Mouse (Mus musculus) adrenal gland, postnatal 4 days (tissue): ENCODE measurements around the gene Gbp7. TPM values are rescaled to one million over a fixed set of nuclear protein-coding genes. Genes with fewer than 3 reads are reported as not detected.
"Not testable (repeated sequence)": the region's sequence is repeated elsewhere in the genome, so short reads cannot be mapped to it uniquely, and the experiment has no call there.

Experiments
- DNase-seq, 2 experiments: peaks; one replicate each; pipeline ENCODE4 v3.0.0; 2021 to 2022; ENCODE audit warnings: low spot score in 2 of 2, mixed read lengths in 2 of 2
- long read RNA-seq, 2 experiments: library from polyadenylated mRNA; stranded (forward); transcript quantifications; one replicate each; pipeline ENCODE4 v2.0.0; 2021
- total RNA-seq, 2 experiments: library from RNA; stranded (reverse); gene quantifications; 2 replicates each; pipeline ENCODE4 v1.2.3; 2021

Gbp7 gene
- total RNA-seq: 10 to 100 TPM; 11.0 to 13.1 TPM
- long read RNA-seq, experiment 1, full-length matches to known transcripts: 1 of 2 reads
- long read RNA-seq, experiment 1, partial matches to known transcripts: 0 of 2 reads
- long read RNA-seq, experiment 1, other reads (novel, unspliced or antisense): 1 of 2 reads
- long read RNA-seq, experiment 2, transcript Gbp7-202 (11 exons, 2,497 nt): major isoform, 6 of 8 reads
- long read RNA-seq, experiment 2, partial matches to known transcripts: 1 of 8 reads
- long read RNA-seq, experiment 2, other reads (novel, unspliced or antisense): 1 of 8 reads

DNA sequence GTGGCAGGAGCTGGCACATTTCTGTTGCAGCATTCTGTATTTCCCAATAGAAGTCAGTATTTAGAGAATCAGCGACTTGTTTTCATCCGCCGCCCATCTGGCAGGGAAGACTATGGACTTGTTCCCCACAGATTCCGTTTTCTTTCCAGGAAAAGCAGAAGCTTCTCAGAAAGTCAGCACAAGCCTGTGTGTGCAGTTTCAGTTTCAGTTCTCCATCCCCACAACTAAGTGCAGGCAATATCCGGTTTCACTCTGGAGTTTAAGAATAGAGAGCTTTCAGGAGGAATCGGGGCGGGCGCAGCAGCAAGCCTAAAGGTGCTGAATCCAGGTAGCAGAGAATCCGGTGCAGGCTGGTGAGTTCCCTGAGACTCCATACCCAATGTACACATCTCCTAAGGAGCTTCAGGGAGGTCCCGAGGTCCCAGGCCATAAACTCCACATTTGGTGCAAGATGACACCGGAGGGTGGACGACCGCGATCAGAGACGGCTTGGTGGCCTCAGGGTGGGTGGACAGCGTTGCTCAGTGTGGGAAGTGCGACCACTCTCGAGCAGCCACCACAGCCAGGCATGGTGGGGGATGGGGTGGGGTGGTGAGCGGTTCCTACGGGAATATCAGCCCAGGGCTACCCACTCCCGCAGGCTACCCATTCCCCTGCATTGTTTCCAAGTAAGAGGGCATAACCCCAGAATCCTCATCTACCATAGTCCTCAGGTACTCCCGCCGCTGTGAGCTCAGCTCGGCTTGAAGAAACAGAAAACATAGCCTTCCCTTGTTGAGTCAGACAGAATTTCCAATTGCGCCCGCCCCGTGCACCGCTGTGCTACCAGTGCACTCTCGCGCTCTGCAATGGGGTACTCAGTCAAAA is at the start of gene Gbp7:
Gbp7 (plus strand) TSS at position 256 of the 867 bp plus-strand sequence.
- DNase-seq: peak; percentile 3 to 10

DNA sequence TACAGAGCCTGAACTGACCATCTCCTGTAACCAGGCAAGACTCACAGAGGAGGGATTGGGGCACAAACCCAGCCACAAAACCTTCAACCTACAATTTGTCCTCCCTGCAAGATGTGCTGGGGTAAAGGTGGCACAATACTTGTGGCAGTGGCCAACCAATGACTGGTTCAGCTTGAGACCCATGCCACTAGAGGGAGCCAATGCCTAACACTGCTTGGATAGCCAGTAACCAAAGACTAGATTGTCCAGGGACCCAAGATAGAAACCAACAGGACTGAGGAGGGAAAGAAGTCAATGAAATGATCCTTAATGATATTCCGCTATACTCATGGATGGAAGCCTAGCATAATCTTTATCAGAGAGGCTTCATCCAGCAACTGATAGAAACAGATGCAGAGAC is 39.7 kb upstream of the Gbp7 start:
- DNase-seq: peak in 1 of 2 experiments; percentile 56

DNA sequence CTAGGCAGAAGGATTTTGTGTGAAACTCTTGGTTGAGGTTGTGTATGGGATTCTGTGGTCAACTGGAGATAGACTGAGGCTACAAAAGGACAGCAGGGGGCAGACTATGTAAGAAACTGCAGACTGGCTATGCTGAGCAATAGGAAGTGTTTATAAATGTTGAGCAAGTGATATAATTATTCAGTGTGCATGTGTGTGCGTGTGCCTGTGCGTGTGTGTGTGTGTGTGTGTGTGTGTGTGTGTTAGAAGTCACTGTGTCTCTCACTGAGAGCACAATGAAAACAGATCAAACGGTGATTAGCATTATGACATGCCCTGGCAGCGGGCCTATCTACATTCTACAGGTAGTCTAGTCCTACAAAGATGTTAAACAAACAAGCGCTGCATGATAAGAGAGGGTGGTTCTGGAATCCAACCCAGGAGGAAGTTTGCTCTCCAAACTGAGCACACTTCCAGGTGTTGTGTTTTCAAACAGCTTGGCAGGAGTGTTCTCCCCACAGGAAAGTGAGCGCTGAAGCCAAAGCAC is 36.5 kb upstream of the Gbp7 start, which contains the start of gene Gbp5:
Gbp5 (plus strand) TSS at position 443 of the 526 bp plus-strand sequence.
- DNase-seq: peak in 1 of 2 experiments; percentile 15

DNA sequence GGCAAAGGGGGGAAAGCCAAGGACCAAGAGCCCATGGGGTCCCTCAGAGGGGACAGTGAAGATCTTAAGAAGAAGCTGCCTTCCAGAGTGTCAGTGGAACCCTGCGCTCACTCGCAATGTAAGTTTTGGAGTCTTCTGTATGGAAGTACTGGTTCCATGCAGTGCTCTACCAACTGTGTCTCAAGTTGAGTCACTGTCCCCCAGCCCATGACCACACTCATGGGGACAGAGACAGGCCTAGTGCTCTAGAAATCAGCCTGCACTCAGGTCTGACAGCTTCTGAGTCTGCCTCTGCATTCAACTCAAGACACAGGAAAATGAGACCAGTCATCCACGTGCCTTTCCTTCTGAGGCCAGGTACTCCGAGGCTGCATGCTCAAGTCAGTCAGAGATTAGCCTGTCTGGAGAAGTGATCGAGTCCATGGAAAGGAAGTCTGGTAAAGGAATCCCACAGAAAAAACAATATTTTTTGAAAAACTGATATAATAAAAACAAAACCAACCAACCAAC is 34.9 kb upstream of the Gbp7 start:
- DNase-seq: no peak

DNA sequence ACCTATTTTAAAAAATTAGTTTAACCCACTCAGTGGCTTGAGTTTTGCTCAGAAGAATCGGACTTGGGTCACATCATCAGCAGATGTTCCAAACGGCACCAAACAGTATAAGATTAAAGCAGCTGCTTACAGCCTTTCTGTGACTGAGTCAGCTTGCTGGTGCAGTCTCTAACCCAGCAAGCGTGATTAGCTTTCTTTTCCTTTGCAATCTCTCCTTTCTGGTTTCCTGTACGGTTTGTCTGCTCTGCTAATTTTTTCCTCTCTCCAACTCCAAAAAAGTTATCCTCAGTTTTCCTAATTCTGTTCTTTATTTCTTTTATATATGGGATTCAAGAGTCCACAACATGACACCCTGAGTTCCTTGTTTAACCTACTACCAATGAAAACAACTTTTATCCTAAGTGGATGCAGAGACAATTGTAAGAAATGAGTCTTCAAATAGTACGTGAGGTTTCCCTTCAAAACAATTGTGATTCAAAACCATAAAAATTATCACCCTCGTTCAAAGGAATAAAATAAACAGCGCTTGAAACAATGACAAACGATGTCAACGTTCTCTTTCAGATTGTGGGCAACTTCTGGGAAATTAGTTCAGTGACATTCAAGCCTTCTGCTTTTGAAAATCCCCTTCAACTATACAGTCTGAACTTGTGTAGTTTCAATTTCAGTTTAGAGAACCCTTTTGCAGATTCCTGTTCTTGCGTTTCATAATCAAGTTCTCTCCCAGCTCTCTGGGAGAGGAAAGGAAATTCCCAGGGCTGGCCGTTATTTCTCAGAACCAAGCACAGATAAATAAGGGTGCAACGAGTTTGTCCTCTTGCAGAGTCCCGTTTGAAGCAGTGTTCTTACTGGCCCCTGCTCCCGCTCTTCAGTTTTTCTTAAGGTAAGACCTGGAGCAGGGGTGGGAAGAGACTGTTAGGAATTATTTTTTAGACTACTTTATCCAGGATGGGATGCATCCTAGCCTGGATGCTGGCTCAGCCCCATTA is 33.7 kb upstream of the Gbp7 start:
- no peak for DNase-seq

DNA sequence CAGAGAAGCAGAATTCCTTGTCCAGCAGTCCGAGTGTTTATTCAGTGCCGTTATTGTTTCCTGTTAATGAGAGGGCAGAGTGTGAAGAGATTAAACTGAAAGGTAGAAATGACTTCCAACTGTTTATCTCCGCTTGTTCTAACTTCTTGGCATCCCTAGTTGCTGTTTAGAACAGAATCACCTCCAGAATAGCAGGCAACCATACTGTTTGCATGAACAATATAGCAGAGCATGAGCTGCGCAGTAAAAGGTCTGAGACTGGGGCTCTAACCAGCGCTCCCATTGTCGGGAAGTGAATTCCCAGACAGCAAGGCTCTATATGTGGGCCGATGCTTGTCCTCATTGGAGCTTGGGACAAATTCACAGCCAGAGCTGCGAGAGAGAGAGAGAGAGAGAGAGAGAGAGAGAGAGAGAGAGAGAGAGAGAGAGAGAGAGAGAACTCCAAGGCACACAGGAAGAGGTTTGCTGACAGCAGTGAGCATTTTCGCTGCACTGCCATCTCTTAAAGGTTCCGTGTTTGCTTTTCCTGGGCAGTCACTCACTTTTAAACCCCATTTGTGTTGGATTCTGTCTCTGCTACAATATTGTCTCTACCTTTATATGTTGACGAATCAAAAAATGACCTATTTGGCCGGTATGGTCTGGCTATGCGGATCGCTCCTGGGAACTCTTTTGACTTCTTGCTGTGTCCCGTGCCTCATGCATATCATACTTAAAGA is 32.9 kb upstream of the Gbp7 start:
- DNase-seq: no peak

DNA sequence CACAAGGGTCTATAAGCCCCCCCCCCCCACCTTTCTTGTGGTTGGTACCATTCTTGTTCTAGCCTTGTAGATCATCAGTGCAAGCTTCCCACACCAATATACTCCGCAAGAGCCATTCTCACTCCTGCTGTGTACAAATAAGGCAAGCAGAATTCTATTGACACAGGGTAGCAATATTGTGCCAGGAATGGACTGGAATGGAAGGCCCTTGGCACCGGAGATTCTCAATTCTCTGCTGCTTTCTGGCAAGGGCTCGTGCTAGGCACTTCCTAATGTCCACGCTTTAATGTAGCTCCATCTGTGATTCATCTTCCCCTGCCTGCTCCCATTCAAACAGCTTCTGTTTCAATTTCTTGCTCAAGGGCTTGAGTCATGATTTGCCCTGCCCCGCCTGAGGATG is 31.2 kb upstream of the Gbp7 start:
- no peak for DNase-seq

DNA sequence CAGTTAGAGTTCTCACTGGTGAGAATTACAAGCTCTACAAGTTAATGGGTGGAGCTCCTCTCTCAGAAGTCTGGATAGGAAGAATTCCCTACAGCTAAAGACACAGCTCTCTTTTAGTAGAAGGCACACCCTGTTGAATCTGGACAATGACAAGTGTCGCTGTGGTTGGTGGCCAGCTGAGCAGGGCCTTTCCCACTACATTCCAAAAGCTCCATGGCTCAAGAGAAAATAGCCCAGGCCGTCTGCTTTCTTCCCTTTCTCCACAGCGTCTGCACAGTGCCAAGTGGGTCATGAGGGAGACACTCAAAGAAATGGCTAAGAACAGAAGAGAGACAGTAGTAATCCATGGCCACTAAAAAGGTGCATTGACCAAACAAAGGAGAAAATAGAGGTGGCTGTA is 2.0 kb upstream of the Gbp7 start:
- DNase-seq: no peak

DNA sequence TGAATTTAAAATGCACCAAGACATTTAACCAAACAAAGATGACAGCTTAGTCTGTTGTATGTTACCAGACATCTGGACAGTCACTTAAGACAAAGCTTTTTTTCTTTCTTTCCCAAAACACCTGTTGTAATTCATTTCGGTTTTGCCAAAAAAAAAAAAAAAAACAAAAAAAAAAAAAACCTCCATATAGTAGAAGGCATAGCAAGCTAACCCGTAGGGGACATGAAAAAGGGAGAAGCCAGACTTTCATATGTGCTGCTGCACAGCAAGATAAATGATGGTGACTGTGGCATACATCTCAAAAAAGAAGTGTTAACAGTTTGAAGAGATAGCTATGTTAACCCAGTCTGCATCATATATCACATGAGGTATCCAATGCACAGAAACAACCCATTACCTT is 545 bp upstream of the Gbp7 start:
- DNase-seq: no peak

DNA sequence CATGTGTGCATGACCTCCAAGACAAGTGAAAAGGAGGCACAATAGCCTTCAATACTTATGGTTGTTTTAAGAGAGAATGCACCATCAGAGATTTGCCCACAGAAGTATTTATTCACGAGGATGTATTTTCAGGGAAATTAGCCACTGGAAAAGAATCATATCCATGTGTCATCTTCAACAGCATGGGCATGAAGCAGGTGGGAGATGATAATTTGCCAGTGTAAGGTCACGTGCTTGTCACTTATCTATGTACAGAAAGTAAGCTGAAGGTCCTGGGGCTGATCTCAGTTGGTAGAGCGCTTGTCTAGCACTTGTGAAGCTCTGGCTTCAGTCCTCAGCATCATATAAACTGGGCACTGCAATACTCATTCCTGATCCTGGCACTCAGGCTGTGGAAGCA is 1.5 kb downstream of the Gbp7 start:
- no peak for DNase-seq

DNA sequence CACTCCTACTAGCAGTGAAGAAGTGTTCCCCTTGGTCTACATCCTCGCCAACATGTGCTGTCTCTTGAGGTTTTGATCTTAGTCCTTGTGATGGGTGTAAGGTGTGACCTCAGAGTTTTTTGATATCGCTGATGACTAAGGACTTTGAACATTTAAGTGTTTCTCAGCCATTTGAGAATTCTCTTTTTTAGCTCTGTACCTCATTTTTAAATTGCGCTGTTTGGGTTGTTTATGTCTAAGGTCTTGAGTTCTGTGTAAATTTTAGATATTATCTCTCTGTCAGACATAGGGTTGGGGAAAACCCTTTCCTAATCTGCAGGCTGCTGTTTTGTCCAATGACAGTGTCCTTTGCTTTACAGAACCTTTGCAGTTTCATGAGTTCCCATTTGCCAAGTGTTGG is 3.0 kb downstream of the Gbp7 start:
- DNase-seq: no peak

DNA sequence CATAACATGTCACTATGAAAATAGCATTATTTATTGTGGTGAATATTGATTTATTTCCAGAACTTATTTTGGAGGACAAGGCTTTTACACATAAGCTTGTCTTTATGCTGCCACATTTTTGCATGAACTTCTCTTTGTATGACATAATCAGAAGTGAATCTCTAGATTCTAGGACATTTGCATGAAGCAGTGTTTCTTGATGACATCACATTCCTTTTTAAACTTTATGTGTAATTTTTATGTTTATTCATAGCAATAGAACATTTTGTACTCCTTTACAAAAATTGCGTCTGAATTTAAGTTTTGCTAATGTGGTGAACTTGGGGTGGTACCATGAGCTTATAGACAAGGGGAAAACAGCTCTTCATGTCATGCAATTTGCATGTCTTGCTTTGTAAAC is 5.5 kb downstream of the Gbp7 start:
- DNase-seq: no peak

DNA sequence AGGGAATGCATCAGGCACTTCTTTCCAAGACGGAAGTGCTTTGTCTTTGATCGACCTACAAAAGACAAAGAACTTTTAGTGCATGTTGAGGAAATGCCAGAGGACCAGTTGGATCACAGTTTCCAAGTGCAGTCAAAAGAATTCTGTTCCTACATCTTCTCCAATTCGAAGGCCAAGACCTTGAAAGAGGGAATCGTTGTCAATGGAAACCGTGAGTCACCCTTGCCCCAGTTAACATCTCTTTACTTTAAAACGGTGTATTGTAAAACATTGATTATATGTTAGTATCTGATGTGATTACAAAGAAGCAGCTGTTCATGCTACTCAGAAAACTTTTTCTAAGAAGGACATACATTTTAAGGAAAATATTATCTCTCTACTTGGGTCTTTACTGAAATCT is 11.2 kb downstream of the Gbp7 start:
- DNase-seq: no peak

DNA sequence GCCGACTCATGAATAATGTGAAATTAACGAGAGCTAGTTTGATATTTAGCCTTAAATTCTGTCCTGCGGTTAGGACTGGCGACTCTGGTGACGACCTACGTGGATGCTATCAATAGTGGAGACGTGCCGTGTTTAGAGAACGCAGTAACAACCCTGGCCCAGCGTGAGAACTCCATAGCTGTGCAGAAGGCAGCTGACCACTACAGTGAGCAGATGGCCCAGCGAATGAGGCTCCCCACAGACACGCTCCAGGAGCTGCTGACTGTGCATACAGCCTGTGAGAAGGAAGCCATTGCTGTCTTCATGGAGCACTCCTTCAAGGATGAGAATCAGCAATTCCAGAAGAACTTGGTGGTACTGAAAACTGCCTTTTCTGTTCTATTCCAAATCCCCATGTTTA is 12.6 kb downstream of the Gbp7 start:
- DNase-seq: not testable (repeated sequence)

DNA sequence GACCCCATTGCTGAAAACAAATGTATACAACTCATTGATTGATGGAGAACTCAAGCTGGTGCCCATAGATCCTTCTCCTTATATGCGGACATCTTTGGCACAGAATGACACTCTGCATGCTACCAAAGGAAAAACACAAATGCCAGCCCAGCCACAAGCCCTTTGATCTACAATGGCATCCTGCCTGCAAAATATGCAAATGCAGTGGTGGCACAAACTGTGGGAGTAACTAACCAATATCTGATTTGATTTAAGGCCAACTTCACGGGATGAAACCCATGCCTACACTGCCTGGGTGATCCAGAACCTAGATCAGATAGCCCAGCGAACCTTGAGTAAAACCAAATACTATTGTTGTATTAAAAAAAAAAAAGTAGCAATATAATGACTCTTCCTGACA is 16.5 kb downstream of the Gbp7 start:
- no peak for DNase-seq

DNA sequence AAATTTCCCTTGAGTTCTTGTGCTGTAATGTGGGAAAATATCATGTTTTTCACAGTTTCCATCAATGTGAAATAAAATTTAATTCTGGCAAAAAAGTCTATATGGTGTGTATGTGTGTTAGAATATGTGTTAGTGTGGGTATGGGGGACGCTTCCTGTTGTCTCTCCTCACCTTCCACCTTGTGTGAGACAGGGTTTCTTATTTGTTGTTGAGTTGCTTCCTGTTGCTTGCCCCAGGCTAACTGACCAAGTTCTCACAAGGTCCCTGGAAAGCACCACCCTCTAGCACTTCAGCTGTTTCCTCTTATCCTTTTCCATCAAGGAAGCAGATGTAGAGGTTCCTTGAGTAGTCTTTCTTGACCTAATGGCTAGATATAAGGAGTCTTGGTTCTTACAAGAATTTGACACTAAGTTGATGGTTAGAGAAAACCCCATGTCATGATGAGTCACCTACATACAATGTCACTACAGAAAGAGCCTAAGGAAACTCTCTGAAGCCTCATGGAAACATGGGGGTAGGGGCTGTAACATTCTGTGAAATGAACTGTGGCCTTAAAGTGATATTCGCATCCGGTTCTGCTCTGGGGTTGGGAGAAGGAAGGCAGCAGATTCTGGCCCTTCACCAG is 20.0 kb downstream of the Gbp7 start:
- DNase-seq: no peak

DNA sequence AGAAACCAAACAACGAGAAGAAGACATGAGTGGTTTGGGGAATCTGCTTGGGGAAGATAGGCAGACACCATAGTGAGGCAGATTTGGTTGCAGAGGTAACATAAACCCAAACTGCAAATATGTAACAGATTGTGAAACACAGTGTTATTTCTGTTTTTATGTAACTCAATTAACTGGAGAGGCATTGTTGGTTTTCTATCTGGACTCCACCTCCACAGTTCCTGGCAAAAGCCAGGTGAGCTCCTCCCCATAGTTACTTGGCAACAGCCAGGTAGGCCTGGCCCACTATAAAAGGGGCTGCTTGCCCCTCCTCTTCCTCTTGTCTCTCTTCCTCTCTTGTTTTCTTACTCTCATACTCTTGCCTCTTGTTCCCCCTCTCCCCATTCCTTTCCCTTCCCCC is 24.5 kb downstream of the Gbp7 start:
- no peak for DNase-seq

DNA sequence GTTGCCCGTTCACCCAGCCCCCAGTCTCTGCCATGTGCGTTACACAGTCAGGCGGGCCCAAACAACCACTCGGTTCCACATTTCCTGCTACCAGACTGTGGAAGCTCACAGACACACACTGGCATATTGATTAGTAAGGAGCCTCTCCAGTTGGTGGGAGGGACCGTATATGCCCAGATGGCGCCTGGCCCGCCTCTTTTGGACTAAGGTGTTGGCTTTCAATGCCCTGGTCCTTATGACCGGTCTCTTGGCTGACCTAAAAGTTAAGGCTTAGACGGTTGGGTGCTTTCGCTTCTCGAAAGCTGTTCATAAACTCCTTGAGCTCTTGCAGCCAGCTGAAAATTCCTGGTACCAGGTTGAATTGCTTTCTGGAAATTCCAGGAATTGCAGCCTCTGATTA is 25.5 kb downstream of the Gbp7 start:
- DNase-seq: no peak

DNA sequence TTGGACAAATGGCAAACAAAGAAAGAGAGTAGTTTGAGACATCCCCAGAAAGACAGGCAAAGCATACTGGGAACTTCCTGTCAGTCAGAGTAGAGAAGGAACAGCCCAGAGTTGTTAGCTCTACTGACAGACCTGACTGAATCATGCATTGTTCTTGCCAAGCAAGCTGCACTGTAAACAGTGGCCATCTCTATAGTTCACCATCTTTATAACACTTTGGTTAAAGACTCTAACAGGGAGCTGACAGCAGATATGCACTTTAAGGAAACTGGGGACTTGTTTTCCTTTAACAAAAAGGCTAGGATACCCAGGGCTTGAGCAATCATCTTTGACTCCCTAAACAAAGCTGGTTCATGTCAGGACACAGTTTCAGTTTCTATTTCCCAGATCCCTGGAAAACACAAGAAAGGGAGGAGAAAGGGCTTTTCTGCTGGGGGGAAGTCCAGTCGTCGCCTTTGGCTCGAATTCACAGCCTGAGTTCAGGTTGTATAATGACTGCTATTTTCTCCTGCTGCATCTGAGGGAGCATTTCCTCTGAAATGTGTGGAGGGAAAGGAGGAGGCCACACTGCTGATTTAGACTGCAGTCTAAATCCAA is 29.6 kb downstream of the Gbp7 start, which contains the start of gene Gbp3:
Gbp3 (plus strand) TSS at position 395 of the 597 bp plus-strand sequence.
- no peak for DNase-seq
